Mouse (Mus musculus): ENCODE measurements around the gene Gprin3.

- TF ChIP-seq CTCF (IDR thresholded peaks at IDR 0.05; ENCODE audit: borderline replicate concordance, insufficient read depth, low read length) (no peak), POLR2A (IDR thresholded peaks at IDR 0.05; ENCODE audit: low read depth, low read length) (no peak)
These were observed 2.3 kb downstream of the Gprin3 start for GRCm38 (mm10) chr6:59423836-59424235.
